Mouse (Mus musculus) forebrain, embryonic 11.5 days (tissue): Measurements from ENCODE around the gene Muc3. TPM values are rescaled to one million over a fixed set of nuclear protein-coding genes. Genes with fewer than 3 reads are reported as not detected.

Experiments
- ATAC-seq: fragments of 200-750 bp; cut with Nextera tagmentation; replicated peaks from 2 replicates; pipeline ENCODE4 v1.8.0; 2017; ENCODE audit warnings: moderate TSS enrichment; ENCODE audit not compliant: low FRiP score
- DNase-seq: peaks from one replicate; pipeline ENCODE4 v3.0.0-alpha.2; 2017; ENCODE audit warnings: low spot score
- H3K27ac ChIP-seq: fragments of 300-500 bp; sonication (generic); 2 replicates; pipeline ENCODE4 v1.5.1; 2014; ENCODE audit warnings: low read depth, low read length
- H3K27me3 ChIP-seq: fragments of 300-500 bp; sonication (generic); 2 replicates; pipeline ENCODE4 v1.6.1; 2014; ENCODE audit warnings: mild to moderate bottlenecking, low read length, mixed read lengths; ENCODE audit not compliant: control insufficient read depth, insufficient read depth
- H3K36me3 ChIP-seq: fragments of 300-500 bp; sonication (generic); 2 replicates; pipeline ENCODE4 v1.6.1; 2014; ENCODE audit warnings: mild to moderate bottlenecking, low read length, moderate library complexity, mixed read lengths; ENCODE audit not compliant: control insufficient read depth, insufficient read depth
- H3K4me1 ChIP-seq: fragments of 300-500 bp; sonication (generic); replicated peaks from 2 replicates; pipeline ENCODE4 v1.6.1; 2014; ENCODE audit warnings: low read length, mixed read lengths; ENCODE audit not compliant: control insufficient read depth, insufficient read depth
- H3K4me2 ChIP-seq: fragments of 300-500 bp; sonication (generic); 2 replicates; pipeline ENCODE4 v1.6.1; 2014; ENCODE audit warnings: low read depth, mild to moderate bottlenecking, low read length, moderate library complexity, mixed read lengths; ENCODE audit not compliant: severe bottlenecking
- H3K4me3 ChIP-seq: fragments of 300-500 bp; sonication (generic); 2 replicates; pipeline ENCODE4 v1.5.1; 2014; ENCODE audit warnings: low read depth, low read length
- H3K9ac ChIP-seq: fragments of 300-500 bp; sonication (generic); 2 replicates; pipeline ENCODE4 v1.6.1; 2014; ENCODE audit warnings: low read length
- H3K9me3 ChIP-seq: fragments of 300-500 bp; sonication (generic); 2 replicates; pipeline ENCODE4 v1.6.1; 2016; ENCODE audit warnings: low read length, mixed read lengths; ENCODE audit not compliant: control insufficient read depth
- WGBS: fragments of 180-500 bp; shearing (Covaris S2); extraction: QIAGEN DNeasy Blood & Tissue Kit; methylation state at CpG from one replicate; pipeline ENCODE4 v1.1.7; 2014; 5-methylcytosine and 5-hydroxymethylcytosine counted together
- polyA plus RNA-seq: library from polyadenylated mRNA; unstranded; fragments of >200 nt; fragmentation: Nextera tagmentation; extraction: Ambion mirVana; gene quantifications from 2 replicates; pipeline ENCODE4 v1.2.1, GENCODE M21; 2014

Gene Muc3
- polyA plus RNA-seq, 1 experiment from 2014 or later = not detected

- WGBS = 87% methylated on average over 8 of the region's 8 CpGs
- ATAC-seq (no peak), DNase-seq (no peak)
- 0 out of 2 replicates have a peak, but pooled peaks cover 2% of the 10 kb centered on the region for H3K4me1 ChIP-seq
- H3K4me2 ChIP-seq = no peak overlapping the region
- H3K27me3 ChIP-seq = no peaks in the 10 kb centered on the region
- no peaks in the 10 kb centered on the region for H3K9me3 ChIP-seq
- H3K9ac ChIP-seq = no peak overlapping the region
- H3K27ac ChIP-seq = no peak overlapping the region
- H3K36me3 ChIP-seq = no peaks in the 10 kb centered on the region
- no peak overlapping the region for H3K4me3 ChIP-seq
Measured at GRCm38 (mm10) chr5:137107670-137108069, 41.5 kb downstream of the Muc3 start.

- Histone ChIP-seq H3K27ac (no peak overlapping the region), H3K9me3 (no peaks in the 10 kb centered on the region), H3K4me3 (no peak overlapping the region), H3K4me1 (0 out of 2 replicates have a peak, but pooled peaks cover 2% of the 10 kb centered on the region), H3K9ac (no peak overlapping the region), H3K36me3 (no peaks in the 10 kb centered on the region), H3K4me2 (no peak overlapping the region), H3K27me3 (no peaks in the 10 kb centered on the region)
- WGBS = 8% methylated on average over 6 of the region's 6 CpGs
- ATAC-seq (0 out of 2 replicates have a peak, but pooled peaks have one; percentile 24), DNase-seq (peak; percentile 88)
Measured at GRCm38 (mm10) chr5:137107024-137107423, 42.1 kb downstream of the Muc3 start.

GRCm38 (mm10) chr5:137106434-137106833 is 42.7 kb downstream of the Muc3 start:
- H3K27me3 ChIP-seq = no peaks in the 10 kb centered on the region
- 74% methylated on average over 4 of the region's 4 CpGs for WGBS

GRCm38 (mm10) chr5:137103969-137104368 is 45.2 kb downstream of the Muc3 start:
- H3K9ac ChIP-seq = no peak overlapping the region
- ATAC-seq = no peak
- H3K4me3 ChIP-seq = no peak overlapping the region
- no peaks in the 10 kb centered on the region for H3K27me3 ChIP-seq
- H3K4me2 ChIP-seq = no peak overlapping the region
- H3K4me1 ChIP-seq = 0 out of 2 replicates have a peak, but pooled peaks cover 2% of the 10 kb centered on the region
- DNase-seq = no peak
- H3K9me3 ChIP-seq = no peaks in the 10 kb centered on the region
- no peaks in the 10 kb centered on the region for H3K36me3 ChIP-seq
- WGBS = 94% methylated on average over 2 of the region's 2 CpGs
- no peak overlapping the region for H3K27ac ChIP-seq

More at GRCm38 (mm10) chr5:137106434-137106833, 42.7 kb downstream of the Muc3 start:
- no peak overlapping the region for H3K4me3 ChIP-seq
- H3K36me3 ChIP-seq = no peaks in the 10 kb centered on the region
- ATAC-seq (no peak), DNase-seq (no peak)
- no peak overlapping the region for H3K9ac ChIP-seq
- H3K4me2 ChIP-seq = no peak overlapping the region
- 0 out of 2 replicates have a peak, but pooled peaks cover 2% of the 10 kb centered on the region for H3K4me1 ChIP-seq
- H3K9me3 ChIP-seq = no peaks in the 10 kb centered on the region
- no peak overlapping the region for H3K27ac ChIP-seq

- H3K27ac ChIP-seq = no peak overlapping the region; the same call in 1 of the 2 replicates
- no peaks in the 10 kb centered on the region for H3K9me3 ChIP-seq
- H3K27me3 ChIP-seq = no peaks in the 10 kb centered on the region
- ATAC-seq = no peak
- H3K4me3 ChIP-seq = no peak overlapping the region
- H3K4me2 ChIP-seq = no peak overlapping the region
- DNase-seq = no peak
- H3K4me1 ChIP-seq = 0 out of 2 replicates have a peak, but pooled peaks cover 2% of the 10 kb centered on the region
- no peaks in the 10 kb centered on the region for H3K36me3 ChIP-seq
- H3K9ac ChIP-seq = no peak overlapping the region
- WGBS = 72% methylated on average over 28 of the region's 28 CpGs
Measured at GRCm38 (mm10) chr5:137102575-137103522, 46.3 kb downstream of the Muc3 start.

GRCm38 (mm10) chr5:137102078-137102477 is 47.0 kb downstream of the Muc3 start:
- no peaks in the 10 kb centered on the region for H3K27me3 ChIP-seq
- no peak overlapping the region for H3K27ac ChIP-seq
- no peaks in the 10 kb centered on the region for H3K36me3 ChIP-seq
- DNase-seq (no peak), ATAC-seq (no peak)
- no peak overlapping the region for H3K4me3 ChIP-seq
- H3K4me2 ChIP-seq = no peak overlapping the region
- no peak overlapping the region for H3K9ac ChIP-seq
- H3K9me3 ChIP-seq = no peaks in the 10 kb centered on the region
- WGBS = 79% methylated on average over 10 of the region's 10 CpGs
- 0 out of 2 replicates have a peak, but pooled peaks cover 2% of the 10 kb centered on the region for H3K4me1 ChIP-seq

- Histone ChIP-seq H3K36me3 (no peaks in the 10 kb centered on the region), H3K4me1 (0 out of 2 replicates have a peak, but pooled peaks cover 2% of the 10 kb centered on the region), H3K4me3 (no peak overlapping the region), H3K4me2 (no peak overlapping the region), H3K27me3 (no peaks in the 10 kb centered on the region), H3K9me3 (no peaks in the 10 kb centered on the region), H3K27ac (no peak overlapping the region), H3K9ac (no peak overlapping the region)
- DNase-seq = no peak
- 76% methylated on average over 4 of the region's 4 CpGs for WGBS
- ATAC-seq = no peak
Measured at GRCm38 (mm10) chr5:137100660-137101059, 48.5 kb downstream of the Muc3 start.

GRCm38 (mm10) chr5:137098418-137098817 is 50.7 kb downstream of the Muc3 start:
- H3K9ac ChIP-seq = no peak overlapping the region
- H3K4me2 ChIP-seq = no peak overlapping the region
- 81% methylated on average over 11 of the region's 11 CpGs for WGBS
- H3K27ac ChIP-seq = no peak overlapping the region
- no peaks in the 10 kb centered on the region for H3K36me3 ChIP-seq
- ATAC-seq (no peak), DNase-seq (no peak)
- H3K4me1 ChIP-seq = 0 out of 2 replicates have a peak, but pooled peaks cover 2% of the 10 kb centered on the region
- no peaks in the 10 kb centered on the region for H3K9me3 ChIP-seq
- no peak overlapping the region for H3K4me3 ChIP-seq
- H3K27me3 ChIP-seq = no peaks in the 10 kb centered on the region
